Mouse (Mus musculus): ENCODE measurements around the gene Dnah2. TPM values are rescaled to one million over a fixed set of nuclear protein-coding genes. Genes with fewer than 3 reads are reported as not detected.

The Dnah2 gene
- 0.19 and 0.56 TPM in 2 replicates for polyA plus RNA-seq (2021; fragmentation: Nextera tagmentation)
- long read RNA-seq, experiment 1, partial matches to known transcripts, result 0 of 3 reads
- long read RNA-seq, experiment 1, other reads (novel, unspliced or antisense), result 3 of 3 reads
- long read RNA-seq, experiment 2, result 0 reads

DNA sequence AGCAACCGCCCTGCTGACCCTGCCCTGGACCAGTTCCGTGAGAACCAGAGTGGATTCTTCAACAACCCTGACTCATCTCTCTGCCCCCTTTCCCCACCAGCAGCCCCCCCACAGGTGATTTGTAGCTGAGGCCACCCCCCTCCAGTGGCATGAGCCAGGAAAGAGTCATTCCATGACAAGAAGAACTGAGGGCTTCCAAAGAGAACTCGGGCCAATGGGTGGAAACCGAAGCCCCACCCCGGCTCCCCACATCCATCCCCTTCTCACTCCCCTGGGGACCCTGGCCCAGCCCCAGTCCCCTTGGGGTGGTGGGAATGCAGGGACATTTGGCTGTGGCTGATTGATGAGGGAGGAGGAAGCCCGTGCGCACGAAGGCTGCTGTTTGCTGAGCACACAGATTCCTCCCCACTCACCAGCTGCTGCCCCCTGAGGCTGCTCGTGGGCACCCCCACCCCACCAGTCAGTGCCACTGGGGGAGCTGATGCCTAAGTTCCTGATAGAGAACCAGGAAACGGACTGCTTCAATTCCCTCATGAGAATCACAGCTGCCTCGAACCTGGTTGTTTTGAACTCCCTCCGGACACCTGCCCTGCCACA is at the start of gene Dnah2:
Gene Dnah2, minus strand, starts transcription at position 51 of the 597 bp plus-strand sequence.

DNA sequence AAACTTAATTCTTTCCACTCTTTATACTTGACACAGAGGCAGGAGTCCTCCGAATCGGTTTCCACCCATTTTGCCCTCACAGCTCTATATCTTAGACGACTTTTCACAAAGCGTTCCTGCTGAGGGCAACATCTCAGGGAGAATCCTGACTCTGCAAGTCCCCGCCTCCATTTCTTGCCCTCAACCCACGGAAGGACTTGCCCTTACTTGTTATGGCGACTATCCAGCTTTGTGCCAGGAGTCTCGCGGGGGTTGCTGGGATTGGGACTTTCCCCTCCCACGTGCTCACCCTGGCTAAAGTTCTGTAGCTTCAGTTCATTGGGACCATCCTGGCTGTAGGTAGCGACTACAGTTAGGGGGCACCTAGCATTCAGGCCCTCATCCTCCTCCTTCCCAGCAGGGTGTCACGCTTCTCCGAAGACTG is 31.2 kb upstream of the Dnah2 start, which contains the start of the genes Wrap53 and Trp53:
Gene Wrap53, minus strand, starts transcription at position 165 of the 424 bp plus-strand sequence.
Gene Trp53, plus strand, starts transcription at position 269 of the 424 bp plus-strand sequence.

DNA sequence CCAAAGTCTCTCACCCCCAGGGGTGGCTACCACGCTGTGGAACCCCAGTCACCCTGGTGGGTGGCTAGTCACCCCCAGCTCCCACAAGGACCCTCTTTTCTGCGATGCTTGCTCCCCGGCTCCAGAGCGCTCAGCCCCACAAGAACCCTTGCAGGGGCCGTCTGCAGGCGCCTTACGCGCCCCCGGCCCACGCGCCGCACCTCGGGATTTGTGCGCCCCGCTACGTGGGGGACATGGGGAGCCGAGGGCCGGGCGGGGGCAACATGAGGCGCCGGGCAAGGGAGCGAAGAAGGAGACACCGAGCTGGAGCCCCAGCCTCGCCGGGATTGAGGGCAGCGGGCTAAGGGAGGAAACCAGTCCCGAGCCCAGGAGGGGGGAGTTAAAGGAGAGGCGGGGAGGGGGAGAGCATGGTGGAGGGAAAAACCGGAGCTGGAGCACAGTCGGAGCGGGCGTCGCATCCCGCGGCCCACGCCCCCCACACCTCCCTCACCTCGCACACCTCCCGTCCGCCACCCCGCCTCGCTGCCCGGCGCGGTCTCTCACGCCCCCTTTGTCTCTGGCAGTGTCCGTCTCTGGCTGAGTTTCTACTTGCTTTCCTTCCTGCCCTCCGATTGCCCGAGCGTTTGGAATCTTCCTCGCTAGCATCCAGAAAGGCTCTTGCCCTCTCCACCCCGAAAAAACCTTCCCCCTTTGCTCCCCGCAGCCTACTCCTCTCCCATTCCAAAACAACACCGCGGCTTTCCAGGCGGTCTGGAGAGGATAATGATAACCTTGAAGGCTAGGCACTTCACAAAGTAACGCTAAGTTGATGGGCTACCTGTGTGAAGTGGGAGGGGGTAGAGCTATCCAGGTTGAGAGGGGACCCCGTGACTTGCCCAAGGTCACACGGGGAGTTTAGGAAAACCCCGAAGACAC is 11.2 kb upstream of the Dnah2 start, which contains the start of gene Efnb3:
Gene Efnb3, minus strand, starts transcription at position 355 of the 915 bp plus-strand sequence.

DNA sequence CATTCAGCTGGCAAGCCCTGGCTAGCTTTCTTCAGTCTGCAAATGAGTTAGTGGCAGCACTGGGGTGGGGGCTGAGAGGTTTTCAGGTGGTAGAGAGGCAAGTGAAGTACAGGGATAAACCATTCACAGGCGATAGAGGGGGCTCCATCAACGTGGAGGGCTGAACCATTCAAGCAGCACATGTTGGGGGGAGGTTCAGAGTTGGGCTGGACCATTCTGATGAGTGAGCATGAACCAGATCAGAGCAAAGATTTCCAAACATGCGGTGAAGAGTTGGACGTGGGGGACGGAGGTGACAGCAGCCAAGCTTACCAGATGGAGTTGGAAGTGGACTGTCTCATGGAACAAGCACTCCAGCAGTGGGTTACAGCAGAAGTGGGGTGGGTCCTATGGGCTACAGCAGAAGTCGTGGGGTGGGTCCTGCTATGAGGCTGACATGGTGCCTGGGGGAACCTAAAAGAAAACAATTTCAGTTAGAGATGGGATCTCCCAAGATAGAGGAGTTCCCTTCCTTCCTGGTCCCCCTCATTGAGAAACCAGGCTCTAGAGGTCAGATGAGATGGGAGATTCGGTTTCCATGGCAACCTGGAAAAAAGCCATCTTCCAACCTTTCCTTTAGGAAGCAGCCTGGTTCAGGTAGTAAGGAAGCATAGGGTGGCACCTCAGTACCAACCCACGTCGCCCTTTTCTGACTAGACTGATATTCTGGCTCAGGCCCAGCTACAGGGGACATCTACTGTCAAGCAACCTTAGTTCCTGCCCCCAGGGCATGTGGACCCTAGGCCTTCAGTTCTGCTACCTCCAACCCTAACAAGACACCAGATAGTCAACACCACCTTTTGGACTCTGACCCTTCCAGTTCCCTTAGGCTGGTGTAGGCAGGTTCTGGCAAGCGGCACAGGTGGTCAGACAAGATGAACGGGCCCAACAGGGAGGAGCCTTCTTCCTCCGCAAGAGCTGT is 135.4 kb downstream of the Dnah2 start, which contains the start of gene Kdm6b:
Gene Kdm6b, minus strand, starts transcription at position 455 of the 961 bp plus-strand sequence.

DNA sequence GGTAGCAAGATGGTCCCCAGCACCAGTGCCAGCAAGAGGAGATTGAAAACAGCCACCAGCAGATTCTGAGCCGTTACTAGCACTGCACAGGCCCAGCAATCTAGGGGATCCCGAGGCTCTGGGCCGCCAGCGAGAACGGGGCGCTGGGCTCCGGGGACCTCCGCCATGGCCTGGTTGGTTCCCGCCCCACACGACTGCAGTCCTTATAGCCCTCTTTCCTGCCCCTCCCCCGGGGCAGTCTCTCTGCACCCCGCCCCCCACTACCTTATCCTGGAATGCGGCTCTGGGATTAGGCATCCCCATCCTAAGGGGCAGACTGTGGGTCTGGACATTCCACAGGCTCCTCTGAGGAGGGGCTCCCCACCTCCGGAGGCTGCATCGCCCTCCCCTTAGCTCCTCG is 150.9 kb downstream of the Dnah2 start, which contains the start of gene Tmem88:
Gene Tmem88, minus strand, starts transcription at position 176 of the 400 bp plus-strand sequence.

DNA sequence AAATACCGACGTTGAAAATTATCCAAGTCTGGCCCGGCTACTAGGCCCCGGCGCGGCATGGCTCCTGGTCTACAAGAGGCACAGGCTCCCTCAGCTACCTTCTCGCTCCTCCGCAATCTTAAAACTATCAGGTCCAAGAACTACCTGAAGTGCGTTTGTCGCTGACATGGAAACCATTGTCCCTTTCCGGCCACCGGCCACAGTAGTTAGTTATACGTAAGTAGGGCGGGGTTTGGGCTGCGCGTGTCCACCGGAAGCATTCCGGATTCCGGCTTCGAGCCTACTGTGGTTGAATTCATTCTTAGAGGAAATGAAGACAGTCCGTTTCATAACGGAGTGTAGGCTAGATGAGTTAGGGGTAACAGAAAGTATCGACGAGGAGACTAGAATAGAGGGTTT is 153.7 kb downstream of the Dnah2 start, which contains the start of the genes Naa38 and Cyb5d1:
Gene Naa38, plus strand, starts transcription at position 253 of the 399 bp plus-strand sequence.
Gene Cyb5d1, minus strand, starts transcription at position 397 of the 399 bp plus-strand sequence.

Other genes with a start within 250 kb of the Dnah2 start
- 2.2 and 3.0 TPM in 2 replicates for gene Cntrob, start 225.3 kb downstream of the Dnah2 start, polyA plus RNA-seq (2021; fragmentation: Nextera tagmentation)
- 128 and 132 TPM in 2 replicates for gene Trappc1, start 225.1 kb downstream of the Dnah2 start, polyA plus RNA-seq (2021; fragmentation: Nextera tagmentation)
- 24.4 and 28.5 TPM in 2 replicates for gene Kcnab3, start 222.9 kb downstream of the Dnah2 start, polyA plus RNA-seq (2021; fragmentation: Nextera tagmentation)
- gene Rnf227, start 208.6 kb downstream of the Dnah2 start, polyA plus RNA-seq (2021; fragmentation: Nextera tagmentation), result 352 and 369 TPM in 2 replicates
- gene Chd3, start 179.7 kb downstream of the Dnah2 start, polyA plus RNA-seq (2021; fragmentation: Nextera tagmentation), result 36.0 and 37.5 TPM in 2 replicates
- gene Naa38, start 153.6 kb downstream of the Dnah2 start, polyA plus RNA-seq (2021; fragmentation: Nextera tagmentation), result 537 and 633 TPM in 2 replicates
- gene Cyb5d1, start 153.5 kb downstream of the Dnah2 start, polyA plus RNA-seq (2021; fragmentation: Nextera tagmentation), result 14.8 and 20.5 TPM in 2 replicates
- gene Tmem88, start 150.9 kb downstream of the Dnah2 start, polyA plus RNA-seq (2021; fragmentation: Nextera tagmentation), result 3.1 and 4.1 TPM in 2 replicates
- 4.7 and 5.3 TPM in 2 replicates for gene Kdm6b, start 135.4 kb downstream of the Dnah2 start, polyA plus RNA-seq (2021; fragmentation: Nextera tagmentation)
- 14.0 and 33.2 TPM in 2 replicates for gene Efnb3, start 11.1 kb upstream of the Dnah2 start, polyA plus RNA-seq (2021; fragmentation: Nextera tagmentation)
- 11.1 and 12.9 TPM in 2 replicates for gene Wrap53, start 31.1 kb upstream of the Dnah2 start, polyA plus RNA-seq (2021; fragmentation: Nextera tagmentation)
- gene Trp53, start 31.2 kb upstream of the Dnah2 start, polyA plus RNA-seq (2021; fragmentation: Nextera tagmentation), result 20.2 and 20.9 TPM in 2 replicates
- 153 and 269 TPM in 2 replicates for gene Atp1b2, start 56.8 kb upstream of the Dnah2 start, polyA plus RNA-seq (2021; fragmentation: Nextera tagmentation)
- not detected in 2 replicates for gene Shbg, start 68.8 kb upstream of the Dnah2 start, polyA plus RNA-seq (2021; fragmentation: Nextera tagmentation)
- gene Sat2, start 72.9 kb upstream of the Dnah2 start, polyA plus RNA-seq (2021; fragmentation: Nextera tagmentation), result 13.9 and 15.2 TPM in 2 replicates
- 6.9 and 10.3 TPM in 2 replicates for gene Fxr2, start 83.9 kb upstream of the Dnah2 start, polyA plus RNA-seq (2021; fragmentation: Nextera tagmentation)
- gene Sox15, start 106.2 kb upstream of the Dnah2 start, polyA plus RNA-seq (2021; fragmentation: Nextera tagmentation), result 0.36 TPM in 1 of 2 replicates, not detected in the other
- gene Mpdu1, start 113.5 kb upstream of the Dnah2 start, polyA plus RNA-seq (2021; fragmentation: Nextera tagmentation), result 87.7 and 102 TPM in 2 replicates
- gene Cd68, start 117.0 kb upstream of the Dnah2 start, polyA plus RNA-seq (2021; fragmentation: Nextera tagmentation), result 18.2 and 20.8 TPM in 2 replicates
- gene Eif4a1, start 123.3 kb upstream of the Dnah2 start, polyA plus RNA-seq (2021; fragmentation: Nextera tagmentation), result 163 and 212 TPM in 2 replicates
- 16.2 and 20.9 TPM in 2 replicates for gene Senp3, start 133.0 kb upstream of the Dnah2 start, polyA plus RNA-seq (2021; fragmentation: Nextera tagmentation)
- gene Tnfsf13, start 136.7 kb upstream of the Dnah2 start, polyA plus RNA-seq (2021; fragmentation: Nextera tagmentation), result 3.5 and 3.8 TPM in 2 replicates
- 3.3 and 11.2 TPM in 2 replicates for gene Tnfsf12, start 146.7 kb upstream of the Dnah2 start, polyA plus RNA-seq (2021; fragmentation: Nextera tagmentation)
- 3.0 and 5.7 TPM in 2 replicates for gene Tnfsfm13, start 147.0 kb upstream of the Dnah2 start, polyA plus RNA-seq (2021; fragmentation: Nextera tagmentation)
- gene Polr2a, start 209.5 kb upstream of the Dnah2 start, polyA plus RNA-seq (2021; fragmentation: Nextera tagmentation), result 3.9 and 7.0 TPM in 2 replicates
- not detected in 2 replicates for gene Slc35g3, start 212.9 kb upstream of the Dnah2 start, polyA plus RNA-seq (2021; fragmentation: Nextera tagmentation)
- gene Zbtb4, start 216.8 kb upstream of the Dnah2 start, polyA plus RNA-seq (2021; fragmentation: Nextera tagmentation), result 6.7 and 9.8 TPM in 2 replicates
- 0.17 and 0.19 TPM in 2 replicates for gene Chrnb1, start 246.8 kb upstream of the Dnah2 start, polyA plus RNA-seq (2021; fragmentation: Nextera tagmentation)

Measured in left cerebral cortex, adult 6 months (tissue).